Mouse (Mus musculus) mouse trophoblast stem cell (cell line): ENCODE measurements around the gene Fmod.

Source experiments
- in situ Hi-C, 2 experiments: fragments of 300-500 bp; cut with MseI, MboI; formaldehyde crosslinking; loops; 2 replicates in 1 of 2; 3 replicates in 1 of 2; pipeline ENCODE4 v1.15.1; 2025

Gene Fmod

DNA sequence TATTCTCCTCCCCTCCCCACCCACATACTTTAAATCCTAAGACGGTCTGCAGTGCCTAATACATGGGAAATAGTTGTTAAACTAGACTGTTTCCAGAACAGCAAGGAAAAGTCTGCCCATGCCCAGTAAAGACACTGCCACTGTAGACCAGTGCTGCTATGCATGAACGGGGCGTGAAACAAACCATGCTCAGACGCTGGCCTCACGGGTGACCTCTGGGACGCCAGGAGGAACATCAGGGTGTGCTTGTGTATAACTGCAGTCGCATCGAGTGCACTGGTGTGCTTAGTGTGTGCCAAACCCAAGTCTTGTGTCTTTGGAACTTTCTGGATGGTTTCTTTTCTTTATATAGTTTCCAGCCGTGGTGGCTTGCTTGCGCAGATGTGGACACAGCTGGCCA, 37.6 kb downstream of the Fmod start:
- in situ Hi-C loops: no loop called here

DNA sequence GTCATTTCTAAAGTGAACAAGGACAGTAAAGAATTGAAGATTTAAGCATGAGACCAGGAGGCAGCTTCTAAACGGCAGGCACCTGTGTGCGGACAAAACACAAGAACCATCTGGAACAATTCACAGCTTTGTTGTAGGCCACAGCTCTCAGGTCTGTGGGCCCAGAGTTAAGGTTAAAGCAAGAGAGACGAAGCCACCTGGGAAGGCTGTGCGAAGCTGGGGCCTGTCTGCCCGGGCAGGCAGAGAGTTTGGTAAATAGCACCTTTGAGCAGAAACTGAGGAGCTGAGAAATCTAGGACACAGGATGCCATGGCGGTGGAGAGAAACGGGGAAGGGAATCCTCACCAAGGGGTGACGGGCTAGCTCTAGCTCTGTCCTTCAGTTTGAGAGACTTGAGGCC, 38.5 kb downstream of the Fmod start:
- in situ Hi-C loops: no loop called here

DNA sequence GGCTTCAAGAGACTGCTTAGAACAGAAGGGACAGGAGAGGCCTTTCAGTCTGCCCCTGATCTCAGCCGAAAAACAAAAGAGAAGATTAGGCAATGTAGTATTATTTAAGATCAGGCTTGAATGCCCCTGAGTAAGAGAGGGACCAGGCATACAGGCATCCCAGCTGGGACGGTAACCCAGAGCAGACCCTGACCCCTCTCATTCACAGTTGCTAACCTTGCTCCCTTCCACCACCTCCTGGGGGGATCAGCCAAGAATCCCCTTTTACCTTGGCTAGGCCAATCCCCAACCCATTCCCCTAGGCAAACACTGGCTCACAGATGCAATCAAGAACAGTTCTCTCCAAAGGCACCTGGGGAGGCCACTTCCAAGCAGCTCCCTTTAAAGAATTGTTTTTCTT, 39.7 kb downstream of the Fmod start:
- in situ Hi-C loops: no loop called here

DNA sequence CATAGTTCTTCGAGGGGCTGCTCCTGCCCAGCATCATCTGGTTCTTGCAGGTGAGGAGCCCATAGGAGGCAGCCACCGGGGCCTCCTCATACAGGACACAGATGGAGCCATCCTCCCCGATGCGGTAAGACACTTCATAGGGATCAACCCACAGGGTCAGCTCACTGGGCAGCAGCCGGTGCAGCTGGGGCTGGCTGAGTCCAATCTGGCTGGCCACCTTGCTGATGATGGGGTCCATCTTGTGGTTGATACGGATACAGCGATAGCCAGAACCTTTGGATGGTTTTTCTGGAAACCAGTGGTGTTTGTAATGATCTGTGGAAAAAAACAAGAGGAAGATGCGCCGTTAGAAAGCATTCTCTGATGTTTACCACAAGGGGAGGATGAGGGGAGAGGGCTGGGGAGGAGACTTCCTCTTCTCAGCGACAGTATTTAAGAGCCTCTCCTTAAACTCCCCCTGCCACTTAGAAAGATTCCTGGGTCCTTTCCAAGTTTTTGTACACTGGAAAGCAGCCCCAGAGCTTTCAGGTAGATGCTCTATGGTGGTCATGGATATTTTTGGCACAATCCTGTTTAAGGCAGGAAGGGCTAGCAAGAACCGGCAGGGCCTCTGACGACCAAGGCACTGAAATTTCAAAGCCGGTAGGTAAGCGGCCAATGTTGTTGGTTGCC, 40.5 kb downstream of the Fmod start:
- in situ Hi-C loops: no loop called here

DNA sequence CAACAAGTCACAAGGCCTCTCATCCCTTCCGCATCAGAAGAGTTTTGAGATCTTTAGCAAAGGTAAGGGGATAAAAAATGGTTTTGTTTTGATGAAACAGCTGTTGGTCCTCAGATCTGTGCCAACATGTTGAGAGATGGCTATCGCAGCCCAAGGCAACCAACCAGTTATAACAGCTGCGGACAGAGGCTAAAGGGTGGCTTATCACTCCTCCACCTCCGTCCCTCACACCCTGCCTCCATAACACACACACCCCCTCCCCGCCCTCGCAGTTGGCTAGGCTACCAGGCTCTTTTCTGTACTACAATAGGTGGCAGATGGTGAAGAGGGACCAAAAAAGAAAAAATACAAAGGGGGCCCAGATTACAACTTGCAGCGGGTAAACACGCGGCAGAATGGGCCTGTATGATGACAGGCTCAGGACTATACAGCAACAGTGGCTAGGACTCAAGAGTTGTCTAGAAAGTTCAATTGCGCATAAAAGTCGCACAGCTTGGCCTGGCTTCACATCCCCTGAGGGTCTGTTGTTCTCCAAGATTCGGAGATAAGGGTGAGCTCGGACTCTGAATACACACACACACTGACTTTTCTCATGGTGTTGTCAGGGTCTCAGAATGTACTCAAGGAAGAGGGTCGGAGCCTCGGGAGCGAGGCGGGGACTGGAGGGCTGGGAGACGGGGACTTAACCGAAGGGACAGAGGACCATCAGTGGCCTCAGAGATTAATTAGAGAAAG, 41.2 kb downstream of the Fmod start:
- in situ Hi-C loops: no loop called here

DNA sequence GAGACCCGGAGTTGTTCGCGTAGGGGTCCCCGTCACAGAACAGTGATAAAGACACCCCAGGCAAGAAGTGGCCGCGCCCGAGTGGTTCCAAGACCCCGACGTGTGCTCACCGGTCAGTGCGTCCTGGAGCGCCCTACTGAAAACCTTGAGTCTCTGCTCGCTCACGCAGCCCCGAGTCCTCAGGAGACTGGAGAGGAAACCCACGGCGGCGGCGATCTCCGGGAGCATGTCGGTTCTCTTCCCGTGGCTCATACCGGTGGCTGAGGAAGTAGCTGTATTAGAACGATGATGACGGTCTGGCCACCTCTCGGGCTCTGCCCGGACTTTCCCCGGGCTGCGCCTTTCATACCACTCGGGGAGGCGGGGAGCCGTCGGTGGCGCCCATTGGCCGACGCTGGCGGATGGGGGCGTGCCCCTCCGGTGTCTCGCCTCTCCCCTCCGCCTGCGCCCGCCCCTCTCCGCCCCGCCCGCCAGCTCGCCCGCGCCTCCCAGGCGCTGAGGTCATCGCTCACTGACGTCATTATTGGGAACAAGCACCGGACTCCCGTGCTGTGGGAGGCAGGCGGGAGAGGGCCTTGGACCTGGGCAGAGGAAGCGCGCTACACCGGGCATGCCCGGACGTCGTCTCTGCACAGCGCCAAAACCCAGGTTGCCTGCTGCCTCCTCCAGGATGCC, 41.9 kb downstream of the Fmod start, which contains the start of gene Btg2:
Btg2 (minus strand) TSS at position 319 of the 675 bp plus-strand sequence.
- in situ Hi-C loops: no loop called here

DNA sequence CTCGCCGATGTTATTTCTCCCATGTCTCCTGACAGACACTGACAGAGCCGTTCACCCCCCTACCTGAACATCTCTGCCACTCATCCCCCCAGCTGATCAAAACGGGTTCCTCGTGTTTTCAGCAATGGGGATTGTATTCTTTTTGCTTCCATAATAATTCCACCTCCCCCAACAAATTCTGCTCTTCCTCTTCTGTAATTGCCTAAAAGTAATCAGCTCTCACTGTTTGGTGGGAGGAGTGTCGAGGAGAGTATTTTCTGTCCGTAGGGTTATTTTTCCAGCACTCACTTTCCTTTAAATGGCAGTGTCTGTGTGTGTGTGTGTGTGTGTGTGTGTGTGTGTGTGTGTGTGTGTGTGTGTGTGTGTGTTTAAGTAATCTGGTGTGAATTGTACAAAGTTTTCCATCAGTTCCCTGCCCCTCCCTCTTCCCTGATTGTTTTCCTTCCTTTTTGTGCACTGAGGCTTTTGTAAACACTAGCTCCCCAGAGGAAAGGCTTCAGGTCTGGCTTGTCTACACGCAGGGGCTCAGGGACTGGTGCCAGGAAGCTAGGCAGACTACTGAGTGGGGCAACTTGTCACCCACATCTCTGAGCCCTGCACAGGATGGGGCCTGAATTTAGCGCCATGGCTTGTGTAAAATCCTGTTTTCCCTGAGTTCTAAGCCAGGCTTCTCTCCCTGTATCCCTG, 42.6 kb downstream of the Fmod start:
- in situ Hi-C loops: no loop called here

DNA sequence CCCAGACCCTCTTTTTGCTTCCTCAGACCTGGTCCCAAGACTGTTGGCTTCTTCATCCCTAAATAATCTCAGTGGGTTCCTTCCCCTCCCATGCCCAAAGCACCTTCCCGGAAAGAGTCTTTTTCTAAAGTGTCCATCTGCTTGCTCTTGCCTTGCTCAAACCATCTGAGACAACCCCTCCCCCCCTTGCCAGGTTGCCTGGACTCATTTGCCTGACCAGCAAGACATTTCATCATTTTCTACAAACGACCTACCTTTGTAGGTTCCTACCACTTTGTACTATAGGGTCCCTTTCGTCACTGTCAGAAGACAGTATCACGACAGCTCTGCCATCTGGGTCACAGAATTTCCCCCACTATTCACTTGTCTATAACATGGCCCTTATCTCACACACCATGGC, 43.4 kb downstream of the Fmod start:
- in situ Hi-C loops: no loop called here

DNA sequence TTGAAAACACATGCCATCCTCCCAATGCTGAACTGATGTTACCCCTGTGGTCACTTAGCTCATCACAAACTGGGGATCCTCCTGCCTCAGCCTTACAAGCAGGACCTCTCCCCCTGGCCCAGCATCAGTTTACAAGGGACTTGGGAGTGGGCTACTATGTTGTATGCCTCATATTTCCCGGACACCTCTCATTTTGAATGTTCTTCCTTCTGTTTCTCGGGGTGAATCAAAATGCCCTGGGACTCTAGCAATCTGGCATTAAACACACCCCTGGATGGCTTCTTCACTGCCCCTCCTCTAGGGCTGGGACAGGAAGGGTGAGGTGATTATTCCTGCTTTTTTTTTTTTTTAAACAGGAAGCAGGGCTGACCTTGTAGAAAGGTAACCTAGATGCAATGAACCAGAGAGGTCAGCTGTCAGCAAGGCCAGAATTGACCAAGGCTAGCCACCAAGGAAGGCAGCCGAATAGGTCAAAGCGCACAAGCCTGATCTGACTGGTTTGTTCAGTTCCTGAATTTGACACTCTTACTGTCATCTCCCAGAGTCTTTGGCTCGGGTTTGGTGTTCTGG, 43.9 kb downstream of the Fmod start:
- in situ Hi-C loops: no loop called here

DNA sequence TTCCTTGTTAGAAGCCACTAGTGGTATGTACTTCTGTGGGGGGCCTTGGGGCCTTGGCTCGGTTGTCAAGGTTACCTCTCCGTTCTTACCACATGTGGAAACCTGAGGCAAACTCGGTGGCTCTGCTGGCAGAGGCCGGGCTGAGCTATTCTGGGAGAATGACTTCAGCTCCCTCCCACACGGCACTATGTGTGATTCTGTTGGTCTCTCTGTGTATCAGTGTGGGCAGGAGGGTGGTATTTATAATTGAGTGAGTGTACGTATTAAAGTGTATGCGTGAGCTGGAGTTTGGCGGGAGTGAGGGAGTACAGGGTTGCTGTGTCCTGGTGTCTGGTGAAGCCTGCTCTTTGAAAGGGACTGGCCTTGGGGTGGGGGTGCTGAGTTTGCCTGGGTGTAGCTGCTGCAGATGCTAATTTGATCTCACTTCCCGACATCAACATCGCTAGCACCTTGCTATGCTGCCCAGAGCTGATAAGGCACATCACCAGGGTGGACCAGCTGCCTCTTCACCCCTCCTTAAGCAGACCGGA, 46.0 kb downstream of the Fmod start:
- in situ Hi-C loops: no loop called here

DNA sequence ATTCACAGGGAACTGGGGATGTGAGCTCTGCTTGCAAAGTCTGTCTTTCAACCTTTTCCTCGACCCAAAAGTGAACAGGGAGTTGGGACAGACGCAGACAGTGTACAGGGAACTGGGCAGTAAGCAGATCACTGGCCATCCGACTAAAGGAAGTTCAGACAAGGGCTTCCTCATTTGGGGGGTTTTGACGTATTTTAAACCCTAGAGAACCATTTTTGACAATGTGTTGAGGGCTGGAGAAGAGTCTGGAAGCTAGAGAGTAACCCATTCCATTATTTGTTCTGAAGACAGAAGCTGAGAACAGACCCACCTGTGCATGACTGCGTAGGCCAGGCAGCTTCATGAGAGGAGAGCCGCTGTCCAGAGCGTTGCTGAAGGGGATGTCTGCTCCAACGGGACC, 46.6 kb downstream of the Fmod start:
- in situ Hi-C loops: no loop called here

DNA sequence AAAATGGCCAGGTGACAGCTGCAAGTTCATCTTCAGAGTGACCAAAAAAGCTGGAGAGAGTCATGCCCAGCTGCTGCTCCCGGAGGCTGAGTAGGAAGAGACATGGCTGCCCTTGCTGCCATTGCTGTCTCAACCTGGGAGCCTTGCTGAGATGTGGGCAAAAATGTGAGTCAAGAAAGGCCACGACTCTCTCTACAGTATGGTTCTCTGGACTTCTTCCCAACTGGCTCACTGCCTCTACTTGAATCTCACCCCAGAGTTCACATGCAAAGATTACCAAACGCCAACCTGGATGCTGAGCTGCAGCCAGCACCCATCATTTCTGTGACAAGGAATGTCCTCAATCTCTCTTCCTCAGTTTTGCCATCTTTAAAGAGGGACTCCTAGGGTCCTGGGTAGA, 47.1 kb downstream of the Fmod start:
- in situ Hi-C loops: no loop called here

DNA sequence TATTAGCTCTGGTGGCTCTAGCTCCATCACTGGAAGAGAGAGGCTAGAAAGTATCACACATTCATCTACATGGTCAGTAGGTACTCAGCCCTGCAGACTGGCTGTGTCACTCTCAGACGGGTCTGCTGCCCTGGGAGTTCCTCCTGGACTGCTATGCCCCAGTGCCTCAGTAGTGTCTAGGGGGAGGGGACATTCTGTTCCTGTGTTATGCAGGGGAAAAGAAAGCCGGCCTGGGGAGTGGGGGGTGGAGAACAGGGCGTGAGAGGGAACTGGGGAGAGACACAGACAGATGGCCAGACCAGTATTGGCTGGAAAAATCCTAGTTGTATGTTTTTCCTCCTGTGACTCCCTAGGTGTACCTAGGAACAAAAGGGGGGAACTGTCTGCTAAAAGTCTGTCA, 49.0 kb downstream of the Fmod start:
- in situ Hi-C loops: no loop called here

DNA sequence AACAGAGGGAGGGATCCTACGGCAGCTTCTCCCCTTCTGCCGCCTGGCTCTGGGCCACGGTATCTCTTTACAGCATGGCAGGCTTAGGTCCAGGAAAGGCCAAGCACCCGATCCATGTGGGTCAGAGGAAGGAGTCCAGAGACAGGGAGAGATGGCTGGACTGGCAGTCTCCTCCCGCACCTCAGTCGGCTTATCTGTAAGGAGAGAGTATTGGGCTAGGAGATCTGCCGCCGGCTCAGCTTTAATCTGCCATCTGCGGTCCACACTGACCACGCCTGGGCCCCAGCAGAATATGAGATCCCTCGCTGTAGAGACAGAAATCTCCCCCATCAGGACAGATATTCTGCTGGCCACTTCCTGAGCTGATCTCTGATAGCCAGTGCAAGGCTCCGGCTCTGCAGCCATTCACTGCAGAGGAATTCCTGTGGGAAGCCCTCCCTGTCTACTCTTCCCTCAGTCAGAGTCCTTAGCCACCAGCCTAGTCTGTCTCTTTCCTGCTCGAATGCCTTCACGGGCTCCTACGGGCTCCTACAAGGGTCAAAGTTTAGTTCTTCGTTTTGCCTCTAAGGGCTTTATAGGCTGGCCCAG, 49.9 kb downstream of the Fmod start:
- in situ Hi-C loops: no loop called here

DNA sequence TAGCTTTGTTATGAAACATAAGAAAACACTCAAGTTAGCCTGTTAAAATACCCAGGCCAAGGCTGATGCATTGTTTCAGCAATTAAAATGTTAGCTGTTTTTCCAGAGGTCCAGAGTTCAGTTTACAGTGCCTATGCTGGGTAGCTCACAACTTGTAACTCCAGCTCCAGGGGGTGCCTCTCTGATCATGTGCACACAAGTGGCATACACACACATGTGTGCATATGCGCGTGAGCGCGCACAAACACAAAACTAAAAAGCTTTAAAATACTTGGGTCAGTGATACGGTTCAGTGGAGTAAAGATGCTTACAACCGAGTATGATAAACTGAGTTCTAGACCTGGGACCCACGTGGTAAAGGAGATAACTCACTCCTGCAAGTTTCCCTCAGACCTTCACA, 52.0 kb downstream of the Fmod start:
- in situ Hi-C loops: no loop called here

DNA sequence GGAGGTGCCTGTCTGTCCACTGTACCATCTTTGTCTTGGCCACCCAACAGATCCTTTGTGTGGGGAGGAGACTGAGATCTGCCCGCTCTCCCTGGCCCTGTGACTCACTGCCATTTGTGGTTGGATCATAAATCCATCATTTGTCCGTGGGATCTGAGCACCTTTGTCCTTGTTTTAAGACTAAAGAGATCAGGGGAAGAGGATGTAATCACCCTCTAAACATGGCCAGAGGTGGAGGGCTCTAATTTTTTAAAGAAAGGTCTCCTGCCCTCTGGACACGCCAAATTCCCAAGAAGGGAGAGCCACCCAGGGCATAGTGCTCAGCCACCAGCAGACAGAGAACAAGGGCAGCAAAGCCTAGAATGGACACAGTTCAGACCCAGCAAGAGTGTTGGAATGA, 54.8 kb downstream of the Fmod start:
- in situ Hi-C loops: no loop called here

DNA sequence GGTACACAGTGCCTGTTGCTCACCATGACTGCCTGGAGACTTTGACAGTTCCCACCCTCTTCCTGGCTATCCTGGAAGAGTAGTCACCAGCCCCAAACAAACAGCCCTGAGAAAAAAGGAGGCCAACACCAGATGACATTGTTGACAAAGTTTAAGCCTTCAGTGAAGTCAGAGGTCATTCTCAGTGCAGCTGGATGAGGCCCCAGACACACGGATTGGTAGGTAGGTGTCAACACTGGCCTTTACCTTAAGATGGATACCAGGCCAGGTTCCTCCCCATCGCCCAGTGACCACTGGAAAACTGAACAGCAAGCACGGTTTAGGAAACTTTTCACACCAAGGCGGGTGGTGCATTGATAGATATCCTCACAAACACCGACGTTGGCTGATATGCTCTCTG, 55.3 kb downstream of the Fmod start:
- in situ Hi-C loops: no loop called here

DNA sequence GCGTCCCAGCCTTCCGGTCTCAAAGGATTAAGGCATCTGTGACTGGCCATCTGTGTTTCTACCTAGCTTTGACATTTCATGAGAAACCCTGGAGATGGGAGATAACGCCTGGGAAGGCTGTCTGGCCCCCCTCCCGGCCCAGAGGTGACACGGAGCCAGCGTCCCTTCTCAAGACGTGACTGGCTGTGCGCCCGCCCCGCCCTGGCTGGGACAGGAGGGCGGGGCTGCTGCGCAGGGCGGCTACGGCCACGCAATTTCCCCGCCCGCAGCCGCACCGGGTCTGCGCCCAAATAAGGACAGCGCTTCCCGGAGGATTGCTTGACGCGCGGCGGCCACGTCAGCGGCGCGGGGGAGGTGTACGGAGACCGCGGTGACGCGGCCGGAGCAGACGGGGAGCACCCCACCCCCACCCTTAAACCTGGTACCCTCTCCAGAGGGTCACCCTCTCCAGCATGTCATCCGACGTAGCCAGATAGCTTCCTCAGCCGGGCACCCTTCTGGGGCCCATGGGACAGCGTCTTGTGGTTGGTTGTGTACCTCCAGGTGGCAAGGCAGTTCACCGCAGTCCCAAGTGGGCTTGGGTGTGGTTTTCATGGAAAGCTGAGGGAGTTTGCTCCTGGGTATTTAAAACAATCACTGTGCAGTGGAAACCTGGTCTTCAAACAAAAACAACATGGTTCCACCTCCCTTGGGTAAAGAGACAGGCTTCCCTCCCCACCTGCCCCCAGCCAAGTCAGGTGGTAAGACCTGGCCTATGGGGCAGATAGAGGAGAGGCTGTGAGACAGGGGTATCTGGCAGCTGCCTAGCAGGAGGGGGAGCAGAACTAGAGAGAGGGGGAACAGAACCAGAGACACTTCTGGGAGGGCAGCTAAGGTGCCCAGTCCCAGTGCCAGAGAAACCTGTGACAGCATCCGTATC, 56.1 kb downstream of the Fmod start:
- in situ Hi-C loops: no loop called here

DNA sequence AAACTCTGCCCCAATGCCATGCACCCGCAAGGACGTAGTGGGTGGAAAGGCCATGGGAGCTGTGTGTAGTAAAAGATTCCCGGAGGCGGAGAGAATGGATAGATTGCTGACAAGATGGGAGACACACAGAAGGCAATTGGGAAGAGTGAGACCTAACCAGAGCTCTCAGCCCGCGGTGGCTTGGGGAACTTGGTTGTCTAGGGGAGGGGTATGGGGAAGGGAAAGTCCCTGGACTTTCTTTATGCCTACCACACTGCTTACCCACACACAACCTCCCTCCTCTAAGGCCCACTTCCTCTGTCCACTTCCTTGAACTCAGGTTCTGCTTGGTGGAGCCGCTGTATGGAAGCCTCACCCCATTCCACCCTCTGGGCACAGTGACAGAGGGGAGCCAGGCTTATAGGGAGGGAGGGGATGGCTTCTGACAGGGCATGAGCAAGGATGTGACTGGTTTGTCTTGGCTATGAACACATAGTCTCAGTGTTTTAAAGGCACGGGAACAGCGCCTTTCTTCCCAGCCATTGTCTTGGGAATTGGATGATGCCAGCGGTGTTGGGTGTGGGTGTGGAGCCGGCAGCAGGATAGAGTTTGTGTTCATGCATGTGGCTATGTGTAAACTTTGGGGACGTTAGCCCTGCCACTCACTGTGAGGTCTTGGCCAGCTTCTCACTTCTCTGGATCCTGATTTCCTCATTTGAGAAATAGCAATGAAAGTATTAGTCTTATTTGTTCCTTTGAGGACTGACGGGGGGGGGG, 56.9 kb downstream of the Fmod start:
- in situ Hi-C loops: no loop called here
